Mouse (Mus musculus) B cell, adult (primary cell): Measurements from ENCODE around the gene Serpinb1a. TPM values are rescaled to one million over a fixed set of nuclear protein-coding genes. Genes with fewer than 3 reads are reported as not detected.

Experiments used
- total RNA-seq: library from RNA; stranded (reverse); gene quantifications from 4 replicates; pipeline ENCODE4 v1.2.4, GENCODE M21; 2023; ENCODE audit not compliant: inconsistent age

The Serpinb1a gene
- 231 to 264 TPM (median 248 TPM) in 4 replicates for total RNA-seq

GRCm38 (mm10) chr13:32850668-32851404, at the start of gene Serpinb1a:
Gene Serpinb1a, minus strand, starts transcription at chr13:32851185.

GRCm38 (mm10) chr13:32898111-32898510, 47.1 kb upstream of the Serpinb1a start, which contains the start of gene Serpinb1c:
Gene Serpinb1c, minus strand, starts transcription at chr13:32898211.

GRCm38 (mm10) chr13:32802259-32803081, 48.5 kb downstream of the Serpinb1a start, which contains the start of gene D930007J09Rik:
Gene D930007J09Rik, minus strand, starts transcription at chr13:32802849.

GRCm38 (mm10) chr13:32801693-32802221, 49.2 kb downstream of the Serpinb1a start, which contains the start of gene Wrnip1:
Gene Wrnip1, plus strand, starts transcription at chr13:32802038.

Other genes starting within 250 kb of the Serpinb1a start
- 0.12 to 0.13 TPM in 2 of 4 replicates, not detected in the others for gene Mylk4, start 67.2 kb downstream of the Serpinb1a start, total RNA-seq
- 39.9 to 46.7 TPM (median 42.9 TPM) in 4 replicates for gene Wrnip1, start 49.1 kb downstream of the Serpinb1a start, total RNA-seq
- gene D930007J09Rik, start 48.3 kb downstream of the Serpinb1a start, total RNA-seq, result not detected in 4 replicates
- not detected in 4 replicates for gene Serpinb1c, start 47.0 kb upstream of the Serpinb1a start, total RNA-seq
- 9.9 to 14.7 TPM (median 10.3 TPM) in 4 replicates for gene Serpinb6b, start 114.0 kb upstream of the Serpinb1a start, total RNA-seq
- 1.7 to 3.4 TPM (median 2.6 TPM) in 4 replicates for gene Serpinb9, start 152.1 kb upstream of the Serpinb1a start, total RNA-seq
- gene Serpinb9b, start 176.2 kb upstream of the Serpinb1a start, total RNA-seq, result 0.51 TPM in 1 of 4 replicates, not detected in the others
- gene Serpinb1b, start 227.4 kb upstream of the Serpinb1a start, total RNA-seq, result not detected in 4 replicates